In the genomic region with DNA sequence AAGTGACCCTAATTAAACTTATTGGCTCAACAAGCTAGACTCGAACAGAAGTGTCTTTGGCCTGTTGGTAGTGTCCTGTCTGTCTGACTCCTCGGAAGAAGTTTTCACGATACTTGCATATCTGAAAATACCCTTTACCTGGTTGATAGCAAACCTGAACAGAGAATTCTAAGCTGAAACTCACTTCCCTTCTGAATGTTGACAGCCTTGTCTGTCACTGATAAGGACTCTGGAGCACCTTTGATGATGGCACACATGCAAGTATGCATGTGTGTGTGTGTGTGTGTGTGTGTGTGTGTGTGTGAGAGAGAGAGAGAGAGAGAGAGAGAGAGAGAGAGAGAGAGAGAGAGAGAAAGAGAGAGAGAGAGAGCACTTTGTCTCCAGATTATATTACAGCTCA, we compare ENCODE assay signal across 21 mouse cellular contexts. TPM values are rescaled to one million over a fixed set of nuclear protein-coding genes. Genes with fewer than 3 reads are reported as not detected.
A peak's percentile ranks its signal among the peaks of the same experiment; 100 is the strongest.
DNase-seq lines count a peak whose midpoint lies in the region; ATAC-seq lines count a peak whose summit lies in the region.
"Had no signal": no experiment of that assay in that cellular context is flagged by ENCODE, and none has a peak within 500 bp of the region (broad histone marks: within the 10 kb centered on the region; RNA-seq: fewer than 3 reads in every experiment).

No protein-coding gene starts in this region.

- intact Hi-C loops in heart, postnatal 36 days (cut with DNase I): no loop called here

- no peak for ATAC-seq in limb, embryonic 11.5 days (ENCODE audit: insufficient number of reproducible peaks, low FRiP score, low TSS enrichment, low read depth)
- no peak for ATAC-seq in limb, embryonic 12.5 days (ENCODE audit: insufficient number of reproducible peaks, insufficient read depth, low FRiP score, low TSS enrichment, low read depth)
- ATAC-seq: CD4-positive, CD25-positive, alpha-beta regulatory T cell, adult 4 months; forebrain, embryonic 14.5 days; intestine, postnatal 0 days had no signal

- no peaks in the 10 kb centered on the region for H3K9me3 ChIP-seq in limb, embryonic 11.5 days (ENCODE audit: control insufficient read depth, low read length)
- no peaks in the 10 kb centered on the region for H3K9me3 ChIP-seq in limb, embryonic 10.5 days (replicated peaks)
- 0 out of 2 replicates have a peak, but pooled peaks cover 5% of the 10 kb centered on the region for H3K9me3 ChIP-seq in limb, embryonic 12.5 days
- H3K9me3 ChIP-seq: forebrain, embryonic 10.5 days; hindbrain, embryonic 12.5 days; hindbrain, embryonic 15.5 days had no signal

- H3K36me3 ChIP-seq in limb, embryonic 11.5 days (ENCODE audit: control insufficient read depth, insufficient read depth, low read length): no peaks in the 10 kb centered on the region
- no peaks in the 10 kb centered on the region for H3K36me3 ChIP-seq in limb, embryonic 10.5 days
- H3K36me3 ChIP-seq in limb, embryonic 12.5 days: no peaks in the 10 kb centered on the region
- H3K36me3 ChIP-seq: forebrain, embryonic 10.5 days; heart, embryonic 13.5 days; hindbrain, embryonic 12.5 days; hindbrain, embryonic 15.5 days had no signal

- WGBS in limb, embryonic 11.5 days: 90% methylated on average over 3 of the region's 3 CpGs
- 94% methylated on average over 3 of the region's 3 CpGs for whole genome bisulfite sequencing in limb, embryonic 10.5 days
- WGBS in limb, embryonic 12.5 days: 80% methylated on average over 3 of the region's 3 CpGs

- no peak overlapping the region for H3K9ac ChIP-seq in limb, embryonic 11.5 days (ENCODE audit: low read length)
- H3K9ac ChIP-seq in limb, embryonic 12.5 days (replicated peaks): no peak overlapping the region
- H3K9ac ChIP-seq: heart, embryonic 13.5 days; hindbrain, embryonic 12.5 days; hindbrain, embryonic 15.5 days had no signal

- H3K27ac ChIP-seq in limb, embryonic 11.5 days (replicated peaks; ENCODE audit: low read depth, low read length): peak overlapping the region; percentile 21
- H3K27ac ChIP-seq in limb, embryonic 10.5 days: no peak overlapping the region; the same call in 1 of the 2 replicates
- peak overlapping the region; percentile 78; the same call in 1 of the 2 replicates for H3K27ac ChIP-seq in limb, embryonic 12.5 days
- H3K27ac ChIP-seq: forebrain, embryonic 10.5 days; heart, embryonic 13.5 days; hindbrain, embryonic 12.5 days; hindbrain, embryonic 15.5 days had no signal

- no peak overlapping the region for H3K4me2 ChIP-seq in limb, embryonic 11.5 days (ENCODE audit: low read depth, severe bottlenecking)
- no peak overlapping the region for H3K4me2 ChIP-seq in limb, embryonic 12.5 days
- H3K4me2 ChIP-seq: heart, embryonic 13.5 days; hindbrain, embryonic 12.5 days; hindbrain, embryonic 15.5 days had no signal

- peak; percentile 35 for DNase-seq in heart, adult 11 months
- DNase-seq in heart, postnatal 36 days: no peak
- no peak for DNase-seq in limb, embryonic 11.5 days (ENCODE audit: low spot score)
- no peak for DNase-seq in limb, embryonic 10.5 days (ENCODE audit: low spot score)
- DNase-seq in layer of hippocampus, postnatal 36 days: no peak
- DNase-seq in frontal cortex, postnatal 25 days (ENCODE audit: low spot score in 2 of 2): no peak
- DNase-seq: adrenal gland, adult 8-10 months; adrenal gland, postnatal 25 days; cerebellum, adult 18-20 months; cerebellum, adult 9-10 months; cerebellum, postnatal 14 days; gastrocnemius, postnatal 36 days; heart, postnatal 14 days had no signal

- no peaks in the 10 kb centered on the region for H3K4me1 ChIP-seq in limb, embryonic 11.5 days (ENCODE audit: control insufficient read depth, insufficient read depth, low read length)
- peaks cover 8% of the 10 kb centered on the region for H3K4me1 ChIP-seq in limb, embryonic 10.5 days
- peaks cover 13% of the 10 kb centered on the region; the same call in 1 of the 2 replicates for H3K4me1 ChIP-seq in limb, embryonic 12.5 days (replicated peaks)
- H3K4me1 ChIP-seq: forebrain, embryonic 10.5 days; hindbrain, embryonic 12.5 days; hindbrain, embryonic 15.5 days had no signal

- H3K4me3 ChIP-seq in limb, embryonic 11.5 days (ENCODE audit: low read depth, low read length): no peak overlapping the region
- H3K4me3 ChIP-seq in limb, embryonic 10.5 days: no peak overlapping the region
- H3K4me3 ChIP-seq in limb, embryonic 12.5 days (replicated peaks): no peak overlapping the region
- H3K4me3 ChIP-seq: forebrain, embryonic 10.5 days; heart, embryonic 13.5 days; hindbrain, embryonic 12.5 days; hindbrain, embryonic 15.5 days had no signal

- H3K27me3 ChIP-seq in limb, embryonic 11.5 days (ENCODE audit: control insufficient read depth, insufficient read depth, low read length): no peaks in the 10 kb centered on the region
- no peaks in the 10 kb centered on the region for H3K27me3 ChIP-seq in limb, embryonic 10.5 days (ENCODE audit: low read depth, poor library complexity, severe bottlenecking)
- no peaks in the 10 kb centered on the region for H3K27me3 ChIP-seq in limb, embryonic 12.5 days
- H3K27me3 ChIP-seq: heart, embryonic 13.5 days; hindbrain, embryonic 12.5 days; hindbrain, embryonic 15.5 days had no signal

RNA-seq across cellular contexts. Expression of gene Stk38l, which starts 21.4 kb away (rescaled TPM):
- total RNA-seq in heart, postnatal 36 days (2021): 10 to 100 TPM; 12.8 to 13.7 TPM
- polyA plus RNA-seq in limb, embryonic 11.5 days (2014; fragmentation: Nextera tagmentation; extraction: Ambion mirVana): 20.4 and 25.4 TPM in 2 replicates
- 20.0 and 24.6 TPM in 2 replicates for polyA plus RNA-seq in limb, embryonic 10.5 days (2016; fragmentation: Nextera tagmentation; extraction: Ambion mirVana)
- polyA plus RNA-seq in limb, embryonic 12.5 days (2016; fragmentation: Nextera tagmentation; extraction: Ambion mirVana): 21.8 and 22.6 TPM in 2 replicates
- 10 to 100 TPM; 21.3 to 23.3 TPM for total RNA-seq in layer of hippocampus, postnatal 36 days (2021)
